Mouse (Mus musculus): Measurements from ENCODE around the gene Mettl27. TPM values are rescaled to one million over a fixed set of nuclear protein-coding genes. Genes with fewer than 3 reads are reported as not detected.

Gene Mettl27
- 19.9 and 21.7 TPM in 2 replicates for polyA plus RNA-seq (2015; fragmentation: Nextera tagmentation; extraction: Ambion mirVana)

DNA sequence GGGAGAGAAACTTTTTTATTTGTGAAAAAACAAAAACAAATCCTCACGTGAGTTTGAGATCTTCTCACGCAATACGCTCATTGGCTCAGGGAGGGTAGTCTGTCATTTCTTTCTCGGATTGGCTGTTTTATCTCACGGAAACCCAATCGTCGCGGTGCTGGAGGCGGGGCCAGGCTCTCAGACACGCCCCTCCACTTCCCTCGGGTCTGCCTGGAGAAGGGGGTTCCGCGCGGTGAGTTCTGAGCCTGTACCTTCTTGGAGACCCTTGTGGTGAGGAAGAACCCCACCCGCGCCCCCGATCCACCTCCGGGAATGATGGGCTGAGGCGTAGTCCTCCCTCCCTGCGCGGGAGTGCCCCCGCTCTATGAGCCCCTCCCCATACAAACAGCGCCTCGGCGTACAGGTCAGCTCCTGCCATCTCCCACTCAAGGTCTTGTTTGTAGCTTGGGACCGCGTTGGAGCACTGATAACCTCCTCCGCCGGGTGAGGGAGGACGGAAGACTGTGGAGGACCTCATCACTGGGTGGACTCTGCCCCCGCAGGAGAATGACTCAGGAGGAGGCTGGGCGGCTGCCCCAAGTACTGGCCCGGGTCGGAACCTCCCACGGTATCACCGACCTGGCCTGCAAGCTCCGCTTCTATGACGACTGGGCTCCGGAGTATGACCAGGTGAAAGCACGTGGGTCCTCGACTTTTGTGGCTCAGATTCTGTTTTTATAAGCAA is at the start of gene Mettl27:
Mettl27 (plus strand) TSS at position 190 of the 724 bp plus-strand sequence.
- Histone ChIP-seq H3K36me3 (peaks cover 23% of the 10 kb centered on the region), H3K9me3 (no peaks in the 10 kb centered on the region), H3K27me3 (no peaks in the 10 kb centered on the region), H3K4me3 (peak within 1 kb of the TSS; percentile 76), H3K4me1 (peaks cover 4% of the 10 kb centered on the region; the same call in 1 of the 2 replicates), H3K9ac (peak within 1 kb of the TSS; percentile 84), H3K27ac (peak within 1 kb of the TSS; percentile 70), H3K4me2 (replicated peaks) (peak within 1 kb of the TSS; percentile 85)
- peak; percentile 95 for ATAC-seq (ENCODE audit: low FRiP score, low read depth)
- WGBS, result under 1% methylated on average over 41 of the region's 41 CpGs

DNA sequence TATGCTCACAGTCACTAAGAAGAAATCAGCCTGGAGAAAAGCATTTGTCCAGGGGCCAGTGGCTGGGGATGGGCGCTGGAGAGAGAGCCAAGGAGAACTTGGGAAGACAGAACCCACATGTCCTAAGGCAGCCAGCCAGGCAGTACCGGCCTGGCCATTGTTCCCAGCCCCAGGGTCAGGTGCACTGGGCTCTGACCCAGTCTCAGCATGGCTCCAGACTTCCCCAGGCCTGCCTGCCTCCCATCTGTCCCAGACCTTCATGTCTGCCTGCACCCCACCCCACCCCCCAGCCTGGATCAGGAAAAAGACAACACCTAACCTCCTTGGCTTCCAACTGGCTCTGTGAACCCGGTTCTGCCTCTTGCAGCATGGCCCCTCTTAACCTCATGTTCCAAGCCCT is 49.1 kb upstream of the Mettl27 start:
- ATAC-seq (ENCODE audit: low FRiP score, low read depth), result no peak
- H3K4me3 ChIP-seq, result no peak overlapping the region
- H3K9me3 ChIP-seq, result peaks cover 5% of the 10 kb centered on the region; the same call in 1 of the 2 replicates
- no peak overlapping the region for H3K9ac ChIP-seq
- no peaks in the 10 kb centered on the region for H3K27me3 ChIP-seq
- H3K4me2 ChIP-seq (replicated peaks), result no peak overlapping the region
- H3K27ac ChIP-seq, result no peak overlapping the region
- 61% methylated on average over 3 of the region's 3 CpGs for WGBS
- H3K36me3 ChIP-seq, result no peaks in the 10 kb centered on the region
- no peaks in the 10 kb centered on the region for H3K4me1 ChIP-seq

- 63% methylated on average over 18 of the region's 18 CpGs for WGBS
- Histone ChIP-seq H3K27ac (no peak overlapping the region), H3K9ac (no peak overlapping the region)
These were observed 44.5 kb upstream of the Mettl27 start for GRCm38 (mm10) chr5:134887447-134888335.

GRCm38 (mm10) chr5:134888505-134888904 is 43.7 kb upstream of the Mettl27 start:
- no peaks in the 10 kb centered on the region for H3K9me3 ChIP-seq
- no peaks in the 10 kb centered on the region for H3K36me3 ChIP-seq
- 85% methylated on average over 7 of the region's 7 CpGs for WGBS
- no peaks in the 10 kb centered on the region for H3K27me3 ChIP-seq
- H3K27ac ChIP-seq, result no peak overlapping the region
- no peak overlapping the region for H3K4me2 ChIP-seq (replicated peaks)
- no peak for ATAC-seq (ENCODE audit: low FRiP score, low read depth)
- H3K4me1 ChIP-seq, result no peaks in the 10 kb centered on the region; the same call in 1 of the 2 replicates
- no peak overlapping the region for H3K9ac ChIP-seq
- H3K4me3 ChIP-seq, result no peak overlapping the region

More at GRCm38 (mm10) chr5:134887447-134888335, 44.5 kb upstream of the Mettl27 start:
- H3K4me2 ChIP-seq (replicated peaks), result no peak overlapping the region
- H3K4me1 ChIP-seq, result no peaks in the 10 kb centered on the region; the same call in 1 of the 2 replicates
- no peaks in the 10 kb centered on the region for H3K27me3 ChIP-seq
- no peaks in the 10 kb centered on the region for H3K36me3 ChIP-seq
- H3K4me3 ChIP-seq, result no peak overlapping the region
- ATAC-seq (ENCODE audit: low FRiP score, low read depth), result no peak
- no peaks in the 10 kb centered on the region for H3K9me3 ChIP-seq

DNA sequence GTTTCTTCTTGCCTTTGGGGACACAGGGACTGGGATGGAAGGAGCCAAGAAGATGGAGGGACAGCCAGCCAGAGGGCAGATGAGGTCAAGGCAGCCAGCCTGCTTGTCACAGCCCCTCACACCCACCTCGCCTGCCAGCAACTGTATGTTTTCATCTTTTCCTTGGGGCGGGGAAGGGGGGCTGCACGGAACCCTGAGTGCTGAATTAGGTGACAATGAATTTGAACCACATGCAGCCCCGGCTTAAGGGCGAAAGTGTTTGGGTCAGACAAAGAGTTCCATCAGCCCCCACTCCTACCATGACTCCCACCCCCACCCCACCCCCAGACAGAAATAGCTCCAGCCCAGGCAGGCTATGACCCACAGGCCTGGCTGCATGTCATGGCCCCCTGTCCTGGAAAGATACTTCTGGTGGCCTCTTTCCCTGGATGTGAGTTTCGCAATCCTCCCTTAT is 41.5 kb upstream of the Mettl27 start:
- Histone ChIP-seq H3K4me1 (peaks cover 10% of the 10 kb centered on the region), H3K4me2 (replicated peaks) (no peak overlapping the region), H3K9me3 (no peaks in the 10 kb centered on the region), H3K27me3 (no peaks in the 10 kb centered on the region), H3K9ac (peak overlapping the region; percentile 39; the same call in 1 of the 2 replicates), H3K36me3 (no peaks in the 10 kb centered on the region), H3K27ac (no peak overlapping the region), H3K4me3 (no peak overlapping the region)
- 66% methylated on average over 6 of the region's 6 CpGs for WGBS
- ATAC-seq (ENCODE audit: low FRiP score, low read depth), result no peak

GRCm38 (mm10) chr5:134891552-134891951 is 40.6 kb upstream of the Mettl27 start:
- WGBS, result 78% methylated on average over 8 of the region's 8 CpGs

DNA sequence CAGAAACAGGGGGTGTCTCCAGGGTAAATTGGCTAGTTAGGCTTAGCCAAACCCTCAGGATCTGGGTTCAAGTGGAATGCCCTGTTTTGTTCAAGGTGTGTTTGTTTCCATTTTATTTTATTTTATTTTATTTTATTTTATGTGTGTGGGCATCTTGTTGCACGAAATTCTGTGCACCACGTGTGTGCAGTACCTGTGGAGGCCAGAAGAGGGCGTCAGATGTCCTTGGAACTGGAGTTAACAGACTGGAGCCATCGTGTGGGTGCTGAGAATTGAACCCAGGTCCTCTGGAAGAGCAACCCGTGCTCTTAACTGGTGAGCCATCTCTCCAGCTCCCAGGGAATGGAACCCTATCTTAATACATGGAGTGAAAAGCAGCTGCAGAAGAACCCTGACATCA is 39.5 kb upstream of the Mettl27 start:
- no peaks in the 10 kb centered on the region for H3K27me3 ChIP-seq
- H3K4me2 ChIP-seq (replicated peaks), result no peak overlapping the region
- no peak for ATAC-seq (ENCODE audit: low FRiP score, low read depth)
- H3K9ac ChIP-seq, result no peak overlapping the region
- H3K27ac ChIP-seq, result no peak overlapping the region
- WGBS, result 79% methylated on average over 5 of the region's 5 CpGs
- H3K9me3 ChIP-seq, result no peaks in the 10 kb centered on the region
- H3K36me3 ChIP-seq, result no peaks in the 10 kb centered on the region
- peaks cover 31% of the 10 kb centered on the region for H3K4me1 ChIP-seq
- H3K4me3 ChIP-seq, result no peak overlapping the region

More at GRCm38 (mm10) chr5:134891552-134891951, 40.6 kb upstream of the Mettl27 start:
- Histone ChIP-seq H3K27me3 (no peaks in the 10 kb centered on the region), H3K9me3 (no peaks in the 10 kb centered on the region), H3K4me3 (no peak overlapping the region), H3K27ac (no peak overlapping the region), H3K36me3 (no peaks in the 10 kb centered on the region), H3K4me1 (peaks cover 19% of the 10 kb centered on the region), H3K9ac (no peak overlapping the region), H3K4me2 (replicated peaks) (no peak overlapping the region)
- ATAC-seq (ENCODE audit: low FRiP score, low read depth), result no peak

DNA sequence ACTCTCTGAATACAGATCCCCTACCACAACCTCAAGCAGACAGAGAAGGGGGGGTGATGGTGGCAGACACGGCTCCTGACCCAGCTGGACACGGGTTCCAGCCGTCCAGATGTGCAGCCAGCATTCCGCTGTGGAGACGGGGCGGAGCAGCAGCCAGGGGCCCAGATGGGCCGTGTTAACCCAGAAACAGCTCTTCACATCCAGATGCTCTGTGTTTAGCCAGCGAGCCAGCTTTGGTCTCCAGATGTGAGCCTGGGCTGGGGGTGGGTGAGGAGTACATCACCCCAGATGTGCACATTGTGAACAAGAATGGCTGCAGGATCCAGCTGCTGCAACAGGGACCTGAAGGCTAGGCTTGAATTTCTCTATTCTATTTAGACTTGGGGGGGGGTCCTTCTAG is 36.9 kb upstream of the Mettl27 start:
- ATAC-seq (ENCODE audit: low FRiP score, low read depth), result peak; percentile 77; the same call in 1 of the 2 replicates
- 14% methylated on average over 8 of the region's 8 CpGs for WGBS
- Histone ChIP-seq H3K4me3 (no peak overlapping the region), H3K4me2 (replicated peaks) (no peak overlapping the region; the same call in 1 of the 2 replicates), H3K27me3 (no peaks in the 10 kb centered on the region), H3K27ac (peak overlapping the region; percentile 35), H3K9ac (no peak overlapping the region), H3K4me1 (peaks cover 37% of the 10 kb centered on the region), H3K36me3 (no peaks in the 10 kb centered on the region), H3K9me3 (no peaks in the 10 kb centered on the region)

- Histone ChIP-seq H3K27me3 (no peaks in the 10 kb centered on the region), H3K4me2 (replicated peaks) (no peak overlapping the region), H3K4me3 (no peak overlapping the region), H3K27ac (no peak overlapping the region), H3K9ac (no peak overlapping the region), H3K36me3 (no peaks in the 10 kb centered on the region), H3K9me3 (no peaks in the 10 kb centered on the region), H3K4me1 (peaks cover 48% of the 10 kb centered on the region)
- WGBS, result 71% methylated on average over 8 of the region's 8 CpGs
- no peak for ATAC-seq (ENCODE audit: low FRiP score, low read depth)
These were observed 35.2 kb upstream of the Mettl27 start for GRCm38 (mm10) chr5:134896965-134897364.

DNA sequence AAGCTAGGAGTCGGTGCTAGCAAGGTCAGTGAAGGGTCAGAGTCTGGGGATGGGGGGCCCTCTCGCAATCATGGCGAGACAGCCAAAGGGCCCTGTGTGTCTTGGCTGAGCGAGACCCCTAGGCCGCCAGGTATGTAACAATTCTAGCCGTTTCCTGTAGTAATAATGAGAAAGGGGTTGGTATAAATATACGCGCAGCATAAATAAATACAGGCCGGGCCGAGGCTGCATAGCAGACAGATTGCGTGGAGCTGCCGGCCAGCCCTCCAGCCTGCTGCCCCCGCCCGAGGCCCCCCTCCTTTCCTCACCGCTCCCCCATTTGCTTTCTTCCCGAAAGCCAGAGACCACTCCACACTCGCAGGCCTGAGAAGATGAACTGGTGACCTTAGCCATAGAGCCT is 34.6 kb upstream of the Mettl27 start:
- H3K4me2 ChIP-seq (replicated peaks), result no peak overlapping the region
- no peak overlapping the region for H3K9ac ChIP-seq
- no peak overlapping the region for H3K4me3 ChIP-seq
- H3K36me3 ChIP-seq, result no peaks in the 10 kb centered on the region
- no peak for ATAC-seq (ENCODE audit: low FRiP score, low read depth)
- H3K27me3 ChIP-seq, result no peaks in the 10 kb centered on the region
- H3K27ac ChIP-seq, result no peak overlapping the region
- H3K9me3 ChIP-seq, result no peaks in the 10 kb centered on the region
- peaks cover 48% of the 10 kb centered on the region for H3K4me1 ChIP-seq
- WGBS, result 58% methylated on average over 17 of the region's 17 CpGs

GRCm38 (mm10) chr5:134901012-134901643 is 31.0 kb upstream of the Mettl27 start:
- Histone ChIP-seq H3K36me3 (no peaks in the 10 kb centered on the region), H3K9me3 (no peaks in the 10 kb centered on the region), H3K27me3 (no peaks in the 10 kb centered on the region), H3K27ac (no peak overlapping the region), H3K4me3 (no peak overlapping the region), H3K4me1 (peaks cover 33% of the 10 kb centered on the region), H3K9ac (0 out of 2 replicates have a peak overlapping the region, but pooled peaks have one; percentile 8), H3K4me2 (replicated peaks) (0 out of 2 replicates have a peak overlapping the region, but pooled peaks have one; percentile 16)
- peak; percentile 74 for ATAC-seq (ENCODE audit: low FRiP score, low read depth)
- WGBS, result 29% methylated on average over 12 of the region's 12 CpGs

Measured in limb, embryonic 13.5 days (tissue).